Mouse (Mus musculus) heart, adult 2 months (tissue): ENCODE measurements around the gene Trpm4. TPM values are rescaled to one million over a fixed set of nuclear protein-coding genes. Genes with fewer than 3 reads are reported as not detected.

Experiments
- DNase-seq, 2 experiments: peaks; one replicate each; pipeline ENCODE4 v3.0.0; 2021
- H3K27ac ChIP-seq: fragments of 200-600 bp; 2 replicates; pipeline ENCODE4 v1.8.1; 2022
- H3K27me3 ChIP-seq: fragments of 200-500 bp; 2 replicates; pipeline ENCODE4 v1.6.1; 2012; ENCODE audit warnings: mild to moderate bottlenecking, low read length, inconsistent platforms, mixed read lengths; ENCODE audit not compliant: control insufficient read depth, insufficient read depth
- H3K36me3 ChIP-seq: fragments of 200-500 bp; 2 replicates; pipeline ENCODE4 v1.6.1; 2012; ENCODE audit warnings: low read length, inconsistent platforms; ENCODE audit not compliant: control insufficient read depth, insufficient read depth
- H3K4me1 ChIP-seq: fragments of 200-500 bp; 2 replicates; pipeline ENCODE4 v1.6.1; 2011; ENCODE audit warnings: low read length; ENCODE audit not compliant: control insufficient read depth, insufficient read depth
- H3K4me3 ChIP-seq: fragments of 200-600 bp; 2 replicates; pipeline ENCODE4 v1.8.1; 2022
- H3K79me2 ChIP-seq: fragments of 200-500 bp; replicated peaks from 2 replicates; pipeline ENCODE4 v1.6.1; 2012; ENCODE audit warnings: mild to moderate bottlenecking, inconsistent platforms, low read length, moderate library complexity, mixed read lengths; ENCODE audit not compliant: control insufficient read depth, insufficient read depth
- H3K9ac ChIP-seq: fragments of 200-500 bp; 2 replicates; pipeline ENCODE4 v1.6.1; 2012; ENCODE audit warnings: low read depth, mild to moderate bottlenecking, control low read depth, inconsistent platforms, low read length, mixed read lengths
- CTCF ChIP-seq: fragments of 200-600 bp; IDR thresholded peaks from 2 replicates; pipeline ENCODE4 v1.8.1; 2022; ENCODE audit warnings: antibody characterized with exemption, mild to moderate bottlenecking, moderate library complexity
- EP300 ChIP-seq: fragments of 200-500 bp; IDR thresholded peaks from 2 replicates; pipeline ENCODE4 v1.6.1; 2011; ENCODE audit warnings: low read depth, low read length, control low read depth; ENCODE audit not compliant: insufficient read depth
- POLR2A ChIP-seq: fragments of 200-500 bp; IDR thresholded peaks from 2 replicates; pipeline ENCODE4 v1.6.1; 2011; ENCODE audit warnings: mild to moderate bottlenecking, low read depth, low read length, control low read depth; ENCODE audit not compliant: insufficient read depth
- WGBS: fragments of 180-500 bp; shearing (Covaris S2); methylation state at CpG from one replicate; pipeline ENCODE4 v1.1.7; 2018; 5-methylcytosine and 5-hydroxymethylcytosine counted together
- intact Hi-C: fragments of 180-260 bp; cut with DNase I; formaldehyde crosslinking; loops from one replicate; pipeline ENCODE4 v1.15.1; 2025
- polyA plus RNA-seq: library from polyadenylated mRNA; depleted of rRNA; stranded (reverse); fragments of >200 nt; gene quantifications from 2 replicates; pipeline ENCODE4 v1.2.3, GENCODE M21; 2012
- total RNA-seq, 2 experiments: library from RNA; stranded (reverse); gene quantifications; 2 replicates each; pipeline ENCODE4 v1.2.3; 2021

Trpm4 gene
- total and polyA plus RNA-seq, 3 experiments: 21.0 to 38.7 (median 21.4) TPM

- peak; percentile 68 to 73 for DNase-seq
- H3K36me3 ChIP-seq: no peaks in the 10 kb centered on the region
- peaks cover 13% of the 10 kb centered on the region for H3K4me1 ChIP-seq
- no peak overlapping the region for H3K4me3 ChIP-seq
- H3K27me3 ChIP-seq: no peaks in the 10 kb centered on the region
- no peak overlapping the region for H3K9ac ChIP-seq
- H3K27ac ChIP-seq: no peak overlapping the region; the same call in 1 of the 2 replicates
- 0 out of 2 replicates have a peak, but pooled peaks have one; percentile 41 for TF ChIP-seq EP300
- peak; percentile 81 for TF ChIP-seq CTCF
- TF ChIP-seq POLR2A: 0 out of 2 replicates have a peak, but pooled peaks have one; percentile 9
- H3K79me2 ChIP-seq: no peaks in the 10 kb centered on the region
- intact Hi-C loops: loop anchor here (5.0 kb wide), 1 partner anchor 34 kb away; no protein-coding TSS in a partner anchor
- WGBS: 4% methylated on average over 8 of the region's 8 CpGs
Observed at GRCm38 (mm10) chr7:45341303-45341702, 7.7 kb upstream of the Trpm4 start.

GRCm38 (mm10) chr7:45340669-45341068, 7.1 kb upstream of the Trpm4 start:
- Histone ChIP-seq H3K27me3 (no peaks in the 10 kb centered on the region), H3K79me2 (no peaks in the 10 kb centered on the region), H3K36me3 (no peaks in the 10 kb centered on the region), H3K4me3 (no peak overlapping the region; the same call in 1 of the 2 replicates), H3K27ac (peak overlapping the region; percentile 2; the same call in 1 of the 2 replicates), H3K9ac (no peak overlapping the region), H3K4me1 (peaks cover 13% of the 10 kb centered on the region)
- intact Hi-C loops: loop anchor here (5.0 kb wide), 1 partner anchor 33 kb away; no protein-coding TSS in a partner anchor
- no peak for TF ChIP-seq EP300
- no peak for TF ChIP-seq POLR2A
- no peak for TF ChIP-seq CTCF
- 2% methylated on average over 11 of the region's 11 CpGs for WGBS
- DNase-seq: peak; percentile 60 to 68

DNA sequence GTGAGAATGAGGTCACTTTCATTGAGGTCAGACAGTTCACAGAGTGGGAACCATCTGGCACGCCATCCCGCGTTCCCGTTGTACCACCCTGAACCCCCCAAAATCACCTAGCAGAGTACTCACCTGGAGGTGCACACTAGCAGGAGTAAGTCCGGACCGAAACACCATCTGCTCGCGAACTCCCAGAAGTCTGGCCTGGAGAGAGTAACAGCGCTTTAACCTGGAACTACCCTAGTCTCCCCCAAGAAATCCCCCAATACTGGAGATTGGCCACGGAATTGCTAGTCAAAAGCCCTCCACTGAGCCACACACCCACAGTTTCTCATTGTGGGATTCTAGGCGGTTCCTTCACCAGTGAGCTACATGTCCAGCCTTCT, 6.5 kb upstream of the Trpm4 start:
- Histone ChIP-seq H3K27ac (no peak overlapping the region; the same call in 1 of the 2 replicates), H3K79me2 (no peaks in the 10 kb centered on the region), H3K36me3 (no peaks in the 10 kb centered on the region), H3K4me3 (peak overlapping the region; percentile 46; the same call in 1 of the 2 replicates), H3K4me1 (peaks cover 13% of the 10 kb centered on the region), H3K27me3 (no peaks in the 10 kb centered on the region), H3K9ac (0 out of 2 replicates have a peak overlapping the region, but pooled peaks have one; percentile 8)
- DNase-seq: no peak
- WGBS: 18% methylated on average over 11 of the region's 11 CpGs
- TF ChIP-seq EP300 (no peak), POLR2A (0 out of 2 replicates have a peak, but pooled peaks have one; percentile 4)
- intact Hi-C loops: loop anchor here (5.0 kb wide), 1 partner anchor 33 kb away; no protein-coding TSS in a partner anchor

DNA sequence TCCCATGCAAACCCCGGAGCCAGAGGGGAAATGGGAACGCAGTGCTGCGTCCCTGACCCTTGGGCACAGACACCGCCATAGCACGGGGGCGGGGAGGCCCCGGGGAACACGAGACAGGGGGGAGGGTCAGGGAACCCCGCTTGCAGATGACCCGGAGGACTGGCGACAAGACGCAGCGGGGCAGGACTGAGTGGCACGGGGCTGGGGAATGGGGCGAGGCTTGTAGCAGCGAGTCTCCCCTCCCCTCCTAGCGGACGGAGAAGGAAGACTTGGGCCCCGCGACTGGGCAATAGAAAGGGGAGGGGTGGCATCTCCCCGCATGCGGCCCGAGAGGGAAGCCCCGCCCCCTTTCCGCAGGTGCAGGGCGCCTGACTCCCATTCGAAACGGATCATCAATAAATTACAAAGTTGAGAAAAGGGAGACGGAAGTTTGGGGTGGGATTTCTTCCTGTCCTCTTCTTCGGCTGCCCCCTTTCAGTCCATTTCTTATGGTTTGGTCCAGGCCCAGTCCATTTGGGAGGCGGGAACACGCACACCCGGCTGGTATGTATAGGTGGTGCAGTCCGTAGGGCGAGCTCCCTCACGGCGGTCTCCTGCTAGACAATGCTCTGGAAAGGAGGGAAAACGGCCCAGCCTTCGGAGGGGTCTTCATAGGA, 6.0 kb upstream of the Trpm4 start:
- peaks cover 13% of the 10 kb centered on the region for H3K4me1 ChIP-seq
- intact Hi-C loops: loop anchor here (5.0 kb wide), 1 partner anchor 32 kb away; no protein-coding TSS in a partner anchor
- WGBS: 3% methylated on average over 39 of the region's 39 CpGs
- H3K9ac ChIP-seq: peak overlapping the region; percentile 78
- H3K27me3 ChIP-seq: no peaks in the 10 kb centered on the region
- no peaks in the 10 kb centered on the region for H3K36me3 ChIP-seq
- H3K79me2 ChIP-seq: no peaks in the 10 kb centered on the region
- peak overlapping the region; percentile 33 for H3K27ac ChIP-seq
- DNase-seq: peak; percentile 74 to 78
- H3K4me3 ChIP-seq: peak overlapping the region; percentile 46
- peak; percentile 52 for TF ChIP-seq CTCF
- TF ChIP-seq EP300: 0 out of 2 replicates have a peak, but pooled peaks have one; percentile 12
- 0 out of 2 replicates have a peak, but pooled peaks have one; percentile 32 for TF ChIP-seq POLR2A

- DNase-seq: peak; percentile 39 to 46
- intact Hi-C loops: no loop called here
- Histone ChIP-seq H3K4me1 (peaks cover 13% of the 10 kb centered on the region), H3K27me3 (no peaks in the 10 kb centered on the region), H3K36me3 (no peaks in the 10 kb centered on the region), H3K9ac (peak overlapping the region; percentile 61), H3K79me2 (no peaks in the 10 kb centered on the region), H3K27ac (no peak overlapping the region; the same call in 1 of the 2 replicates), H3K4me3 (peak overlapping the region; percentile 45)
- no peak for TF ChIP-seq POLR2A
- TF ChIP-seq EP300: no peak
- TF ChIP-seq CTCF: no peak
- 10% methylated on average over 14 of the region's 14 CpGs for WGBS
Observed at GRCm38 (mm10) chr7:45338161-45338911, 4.8 kb upstream of the Trpm4 start.
